Mouse (Mus musculus): ENCODE results near the gene Lexm.

Gene Lexm

DNA sequence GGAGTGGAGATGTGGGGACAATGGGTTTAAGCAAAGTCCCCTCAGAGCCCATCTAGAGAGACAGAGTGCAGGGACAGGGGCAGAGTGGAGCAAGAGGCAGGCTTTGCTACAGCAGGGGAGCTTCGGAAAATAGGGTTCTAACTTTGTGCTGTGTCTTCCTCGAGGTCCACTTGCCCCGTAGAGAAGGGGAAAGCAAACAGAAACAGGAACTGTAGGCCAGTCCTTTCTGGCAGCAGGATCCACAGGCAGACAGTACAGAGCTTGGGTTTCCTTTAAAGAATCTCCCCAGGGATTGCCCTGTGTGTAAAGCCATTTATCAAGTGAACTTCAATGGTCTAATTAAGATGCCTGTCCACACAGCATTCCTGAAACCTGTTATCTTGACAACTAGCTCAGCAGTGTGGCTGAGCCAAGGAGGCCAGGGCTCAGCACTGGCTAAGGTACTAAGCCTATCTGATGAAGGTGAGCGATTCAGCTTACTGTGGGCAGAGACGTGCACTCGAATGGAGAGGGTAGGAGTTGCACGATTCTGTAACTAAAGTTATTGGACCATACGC is 71.1 kb downstream of the Lexm start:
- no peak for DNase-seq (ENCODE audit: low read depth, low spot score)

DNA sequence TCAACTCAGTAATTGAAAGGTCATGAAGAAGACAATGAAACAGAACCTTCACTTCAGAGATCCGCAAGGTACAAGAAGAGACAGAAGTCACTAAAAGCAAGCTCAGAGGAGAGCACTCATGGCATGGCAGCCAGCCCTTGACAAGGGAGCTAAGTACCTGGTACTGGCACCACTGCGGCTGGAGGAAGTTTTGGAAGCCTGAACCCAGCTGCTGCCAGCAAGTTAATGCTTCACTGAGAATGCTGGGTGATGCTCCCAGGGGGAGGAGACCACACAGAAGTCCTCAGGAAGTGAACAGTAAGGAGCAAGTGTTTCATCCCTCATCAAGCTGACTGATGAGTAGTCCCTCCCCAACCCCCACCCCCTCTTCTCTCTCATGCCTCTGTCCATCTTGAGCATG is 74.8 kb downstream of the Lexm start:
- DNase-seq (ENCODE audit: low read depth, low spot score) = no peak

DNA sequence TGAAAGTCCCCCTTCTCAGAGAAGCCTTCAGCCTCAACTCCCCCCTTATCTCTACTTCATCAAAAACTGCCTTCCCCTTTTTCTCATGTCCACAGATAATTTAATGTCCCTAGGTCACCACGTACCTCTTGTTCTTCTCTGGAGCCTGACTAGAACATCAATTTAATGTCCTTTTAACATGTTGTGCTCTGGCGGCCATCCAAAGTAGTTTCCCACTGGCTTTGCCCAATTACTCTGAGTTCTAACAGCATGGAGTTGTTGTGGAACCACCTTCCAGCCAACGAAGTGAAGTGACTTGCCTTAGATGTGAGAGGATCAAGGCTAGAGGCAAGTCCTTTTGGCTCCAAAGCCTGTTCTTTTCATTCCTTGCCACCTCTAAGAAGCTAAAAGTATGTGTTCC is 75.5 kb downstream of the Lexm start:
- DNase-seq (ENCODE audit: low read depth, low spot score) = no peak
